In genomic region chr11:106556689-106557088, GRCm38 (mm10) we compare ENCODE assay signal across 13 mouse cellular contexts. TPM values are rescaled to one million over a fixed set of nuclear protein-coding genes. Genes with fewer than 3 reads are reported as not detected.
DNase-seq lines count a peak whose midpoint lies in the region; ATAC-seq and TF ChIP-seq lines count a peak whose summit lies in the region.
"Had no signal": no experiment of that assay in that cellular context is flagged by ENCODE, and none has a peak within 500 bp of the region (broad histone marks: within the 10 kb centered on the region; RNA-seq: fewer than 3 reads in every experiment).

No protein-coding gene starts in this region.

- peaks cover 30% of the 10 kb centered on the region for H3K4me1 ChIP-seq in heart, embryonic 11.5 days (ENCODE audit: control insufficient read depth, insufficient read depth, low read length)
- H3K4me1 ChIP-seq in liver, adult 2 months (ENCODE audit: control insufficient read depth, insufficient read depth, low read length) = peaks cover 37% of the 10 kb centered on the region
- H3K4me1 ChIP-seq in limb, embryonic 15.5 days = peaks cover 25% of the 10 kb centered on the region

- TF ChIP-seq POLR2A in liver, adult 2 months (IDR thresholded peaks at IDR 0.05; ENCODE audit: extremely low read depth, insufficient read depth, low read length) = no peak

- no peak overlapping the region for H3K9ac ChIP-seq in heart, embryonic 11.5 days (ENCODE audit: low read depth, low read length)
- H3K9ac ChIP-seq in liver, adult 2 months (ENCODE audit: low read depth, low read length) = peak overlapping the region; percentile 13; the same call in 1 of the 2 replicates
- no peak overlapping the region for H3K9ac ChIP-seq in limb, embryonic 15.5 days
- H3K9ac ChIP-seq: lung, embryonic 14.5 days; midbrain, embryonic 15.5 days had no signal

- ATAC-seq in heart, embryonic 11.5 days (replicated peaks; ENCODE audit: insufficient number of reproducible peaks, low FRiP score, low TSS enrichment) = no peak
- ATAC-seq in limb, embryonic 15.5 days (ENCODE audit: insufficient number of reproducible peaks, low FRiP score, low TSS enrichment, low read depth) = no peak
- ATAC-seq: midbrain, embryonic 15.5 days; Patski had no signal

- no peak for TF ChIP-seq CTCF in liver, adult 2 months (IDR thresholded peaks at IDR 0.05; ENCODE audit: low read depth, low read length)

- no peaks in the 10 kb centered on the region for H3K27me3 ChIP-seq in heart, embryonic 11.5 days (ENCODE audit: control insufficient read depth, insufficient read depth, low read length)
- no peaks in the 10 kb centered on the region for H3K27me3 ChIP-seq in liver, adult 2 months (ENCODE audit: control insufficient read depth, insufficient read depth, low read length)
- H3K27me3 ChIP-seq in limb, embryonic 15.5 days = no peaks in the 10 kb centered on the region
- H3K27me3 ChIP-seq: midbrain, embryonic 15.5 days; Patski had no signal

- H3K4me3 ChIP-seq in heart, embryonic 11.5 days (ENCODE audit: low read depth, low read length) = no peak overlapping the region
- no peak overlapping the region for H3K4me3 ChIP-seq in liver, adult 2 months (ENCODE audit: insufficient read depth, low read depth, low read length)
- H3K4me3 ChIP-seq in limb, embryonic 15.5 days = no peak overlapping the region
- H3K4me3 ChIP-seq: midbrain, embryonic 15.5 days had no signal

- peak; percentile 85 for DNase-seq in heart, adult 11 months
- DNase-seq in liver, adult 2 months (ENCODE audit: extremely low read depth, low read depth, low spot score) = peak; percentile 87
- no peak for DNase-seq in liver
- DNase-seq in lung, postnatal 36 days = no peak
- no peak for DNase-seq in adrenal gland, postnatal 10 days
- no peak for DNase-seq in adrenal gland, postnatal 4 days (ENCODE audit: low spot score in 2 of 2)
- DNase-seq: cerebellum, postnatal 36 days; heart, postnatal 10 days; lung, embryonic 14.5 days had no signal

- no peaks in the 10 kb centered on the region for H3K36me3 ChIP-seq in heart, embryonic 11.5 days (ENCODE audit: control insufficient read depth, insufficient read depth, low read length)
- no peaks in the 10 kb centered on the region for H3K36me3 ChIP-seq in liver, adult 2 months (ENCODE audit: control insufficient read depth, insufficient read depth, low read length)
- H3K36me3 ChIP-seq in limb, embryonic 15.5 days = no peaks in the 10 kb centered on the region
- H3K36me3 ChIP-seq: midbrain, embryonic 15.5 days had no signal

- peaks cover 21% of the 10 kb centered on the region; the same call in 1 of the 2 replicates for H3K79me2 ChIP-seq in liver, adult 2 months (ENCODE audit: control insufficient read depth, insufficient read depth, low read length)

- H3K27ac ChIP-seq in heart, embryonic 11.5 days (ENCODE audit: low read depth, low read length) = no peak overlapping the region
- H3K27ac ChIP-seq in liver, adult 2 months (replicated peaks; ENCODE audit: insufficient read depth, low read depth, low read length) = peak overlapping the region; percentile 93
- peak overlapping the region; percentile 18 for H3K27ac ChIP-seq in limb, embryonic 15.5 days
- H3K27ac ChIP-seq: midbrain, embryonic 15.5 days had no signal

- H3K4me2 ChIP-seq in heart, embryonic 11.5 days = no peak overlapping the region
- H3K4me2 ChIP-seq in limb, embryonic 15.5 days = no peak overlapping the region
- H3K4me2 ChIP-seq: lung, embryonic 14.5 days; midbrain, embryonic 15.5 days had no signal

- 61% methylated on average over 4 of the region's 4 CpGs for WGBS in heart, embryonic 11.5 days (ENCODE audit: insufficient replicate concordance)
- 17% methylated on average over 4 of the region's 4 CpGs for WGBS in liver, adult 2 months
- WGBS in limb, embryonic 15.5 days = 53% methylated on average over 4 of the region's 4 CpGs

- no peaks in the 10 kb centered on the region for H3K9me3 ChIP-seq in heart, embryonic 11.5 days (replicated peaks; ENCODE audit: control insufficient read depth, low read length)
- no peaks in the 10 kb centered on the region for H3K9me3 ChIP-seq in limb, embryonic 15.5 days
- H3K9me3 ChIP-seq: midbrain, embryonic 15.5 days had no signal

RNA-seq across cellular contexts. Expression of gene Tex2, which starts 56.5 kb away (rescaled TPM):
- 12.3 and 14.9 TPM in 2 replicates for polyA plus RNA-seq in heart, embryonic 11.5 days (2014; fragmentation: Nextera tagmentation; extraction: Ambion mirVana)
- 60.4 and 63.4 TPM in 2 replicates for total RNA-seq in liver, adult 2 months (2014; rRNA removed)
- polyA plus RNA-seq in liver, adult 2 months (2012; rRNA removed) = 45.3 and 49.7 TPM in 2 replicates
- polyA plus RNA-seq in limb, embryonic 15.5 days (2015; fragmentation: Nextera tagmentation; extraction: Ambion mirVana) = 10.4 and 10.9 TPM in 2 replicates
- 10 to 100 TPM; 38.4 to 40.0 TPM for total RNA-seq in adrenal gland, postnatal 10 days (2021)
- 10 to 100 TPM; 31.5 to 33.0 TPM for total RNA-seq in adrenal gland, postnatal 4 days (2021)

Comparison
In these comparisons a context has a peak if more than half of its experiments do, and no peak if none do; other contexts are left out.
1. DNase-seq: peak in heart, adult 11 months (single experiment) and liver, adult 2 months (single experiment); none in liver (single experiment), lung, postnatal 36 days (single experiment), adrenal gland, postnatal 10 days (single experiment) and adrenal gland, postnatal 4 days (0 of 2).